Mouse (Mus musculus) C2C12 (cell line): Measurements from ENCODE around the gene Ntrk3. TPM values are rescaled to one million over a fixed set of nuclear protein-coding genes. Genes with fewer than 3 reads are reported as not detected.

Source experiments
- H3K27me3 ChIP-seq: one replicate; pipeline ENCODE4 v1.6.1; 2011; ENCODE audit not compliant: control insufficient read depth, insufficient read depth, insufficient read length
- H3K36me3 ChIP-seq: one replicate; pipeline ENCODE4 v1.6.1; 2011; ENCODE audit not compliant: control insufficient read depth, insufficient read depth
- H3K4me3 ChIP-seq: one replicate; pipeline ENCODE4 v1.5.1; 2011; ENCODE audit warnings: mild to moderate bottlenecking, control low read depth; ENCODE audit not compliant: poor library complexity, insufficient read depth, severe bottlenecking
- H3K79me2 ChIP-seq: one replicate; pipeline ENCODE4 v1.6.1; 2011; ENCODE audit not compliant: control insufficient read depth, insufficient read depth
- H3K79me3 ChIP-seq: one replicate; pipeline ENCODE4 v1.6.1; 2011; ENCODE audit warnings: low read depth, control low read depth
- H3ac ChIP-seq: one replicate; pipeline ENCODE3; 2011; ENCODE audit warnings: low read depth; ENCODE audit not compliant: control insufficient read depth, insufficient read length
- CEBPB ChIP-seq: IDR thresholded peaks from one replicate; pipeline ENCODE4 v1.6.1; 2011; ENCODE audit warnings: low read depth, mild to moderate bottlenecking, control low read depth, moderate library complexity
- CTCF ChIP-seq: IDR thresholded peaks from one replicate; pipeline ENCODE4 v1.5.1; 2011; ENCODE audit not compliant: control insufficient read depth, insufficient read depth, insufficient read length
- FOSL1 ChIP-seq: IDR thresholded peaks from one replicate; pipeline ENCODE4 v1.8.0; 2011; ENCODE audit warnings: mild to moderate bottlenecking, low read length; ENCODE audit not compliant: poor library complexity, insufficient read depth, severe bottlenecking
- MAX ChIP-seq: IDR thresholded peaks from one replicate; pipeline ENCODE4 v1.6.1; 2011; ENCODE audit warnings: mild to moderate bottlenecking, control low read depth
- MYOD1 ChIP-seq: IDR thresholded peaks from one replicate; pipeline ENCODE4 v1.6.1; 2011; ENCODE audit warnings: low read depth; ENCODE audit not compliant: control insufficient read depth, insufficient read length
- MYOG ChIP-seq: IDR thresholded peaks from one replicate; pipeline ENCODE4 v1.6.1; 2011; ENCODE audit not compliant: control insufficient read depth, insufficient read length; ENCODE audit errors: extremely low read depth
- USF1 ChIP-seq: IDR thresholded peaks from one replicate; pipeline ENCODE4 v1.6.1; 2011; ENCODE audit warnings: low read depth, mild to moderate bottlenecking, control low read depth, moderate library complexity
- polyA plus RNA-seq: library from polyadenylated mRNA; unstranded; fragments of >200 nt; fragmentation: generic; extraction: Trizol; gene quantifications from one replicate; pipeline ENCODE4 v1.2.1, GENCODE M21; 2012; ENCODE audit warnings: missing spikeins

Gene Ntrk3
- polyA plus RNA-seq, 1 experiment: 0.04 TPM

DNA sequence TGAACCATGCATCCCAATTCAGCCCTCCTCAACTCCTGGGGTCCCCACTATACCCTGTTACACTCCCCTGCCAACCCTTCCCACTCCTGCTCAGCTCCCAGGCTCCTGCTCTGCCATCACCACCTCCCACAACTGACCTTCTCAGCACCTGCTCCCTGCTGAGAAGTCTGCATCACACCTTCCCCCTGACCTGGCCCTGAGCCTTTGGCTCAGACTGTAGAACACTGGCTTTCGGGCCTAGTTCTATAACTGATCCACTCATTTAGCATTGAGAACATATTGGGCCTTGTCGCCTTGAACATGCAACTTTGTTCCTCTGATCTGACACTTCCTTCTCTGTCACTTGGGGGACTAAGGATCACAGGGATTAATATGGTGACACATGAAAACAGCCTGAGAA, 152.9 kb downstream of the Ntrk3 start:
- no peaks in the 10 kb centered on the region for H3K36me3 ChIP-seq
- H3K79me2 ChIP-seq: no peaks in the 10 kb centered on the region
- peaks cover 43% of the 10 kb centered on the region for H3K27me3 ChIP-seq
- no peak overlapping the region for H3K4me3 ChIP-seq
- no peak overlapping the region for H3ac ChIP-seq
- no peak for TF ChIP-seq MYOG
- no peak for TF ChIP-seq USF1
- TF ChIP-seq MAX: no peak
- TF ChIP-seq FOSL1: no peak
- no peak for TF ChIP-seq CEBPB
- TF ChIP-seq CTCF: no peak
- TF ChIP-seq MYOD1: no peak
- H3K79me3 ChIP-seq: no peaks in the 10 kb centered on the region

- TF ChIP-seq MYOD1: no peak
- no peak for TF ChIP-seq FOSL1
- TF ChIP-seq MAX: no peak
- no peak for TF ChIP-seq USF1
- no peak for TF ChIP-seq CEBPB
- TF ChIP-seq CTCF: no peak
- TF ChIP-seq MYOG: no peak
- no peak overlapping the region for H3ac ChIP-seq
- H3K79me3 ChIP-seq: no peaks in the 10 kb centered on the region
- H3K79me2 ChIP-seq: no peaks in the 10 kb centered on the region
- peaks cover 47% of the 10 kb centered on the region for H3K27me3 ChIP-seq
- no peaks in the 10 kb centered on the region for H3K36me3 ChIP-seq
- H3K4me3 ChIP-seq: no peak overlapping the region
These were observed 153.3 kb downstream of the Ntrk3 start for GRCm38 (mm10) chr7:78584499-78584898.

DNA sequence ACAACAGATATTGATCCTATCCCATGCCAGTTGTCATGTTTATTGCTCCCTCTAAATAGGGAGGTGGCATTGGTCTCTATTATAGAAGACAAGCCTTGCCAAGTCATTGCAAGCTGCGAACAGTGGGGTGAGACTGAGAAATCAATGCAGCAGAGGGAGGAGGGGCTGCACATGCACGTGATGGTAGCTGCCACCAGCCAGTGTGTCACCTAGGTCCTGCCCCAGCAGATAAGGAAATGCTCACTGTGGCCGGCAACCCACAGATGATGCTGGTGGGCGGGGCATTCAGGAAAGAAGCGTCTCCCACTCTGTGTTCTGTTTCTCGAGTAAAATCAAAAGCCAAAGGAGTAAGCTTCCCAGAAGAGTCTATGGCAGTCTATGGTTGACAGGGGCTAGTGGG, 154.1 kb downstream of the Ntrk3 start:
- Histone ChIP-seq H3K79me2 (no peaks in the 10 kb centered on the region), H3K4me3 (no peak overlapping the region), H3K36me3 (no peaks in the 10 kb centered on the region), H3K79me3 (no peaks in the 10 kb centered on the region), H3ac (no peak overlapping the region), H3K27me3 (peaks cover 55% of the 10 kb centered on the region)
- no peak for TF ChIP-seq FOSL1
- no peak for TF ChIP-seq CEBPB
- TF ChIP-seq MYOG: no peak
- TF ChIP-seq MAX: no peak
- TF ChIP-seq USF1: no peak
- TF ChIP-seq CTCF: no peak
- TF ChIP-seq MYOD1: no peak

GRCm38 (mm10) chr7:78581341-78581740, 156.5 kb downstream of the Ntrk3 start:
- H3K79me3 ChIP-seq: no peaks in the 10 kb centered on the region
- H3ac ChIP-seq: no peak overlapping the region
- no peak for TF ChIP-seq MAX
- TF ChIP-seq MYOD1: no peak
- no peak for TF ChIP-seq FOSL1
- no peak for TF ChIP-seq CTCF
- no peak for TF ChIP-seq USF1
- TF ChIP-seq MYOG: no peak
- no peak for TF ChIP-seq CEBPB
- H3K79me2 ChIP-seq: no peaks in the 10 kb centered on the region
- no peaks in the 10 kb centered on the region for H3K36me3 ChIP-seq
- peaks cover 65% of the 10 kb centered on the region for H3K27me3 ChIP-seq
- H3K4me3 ChIP-seq: no peak overlapping the region

DNA sequence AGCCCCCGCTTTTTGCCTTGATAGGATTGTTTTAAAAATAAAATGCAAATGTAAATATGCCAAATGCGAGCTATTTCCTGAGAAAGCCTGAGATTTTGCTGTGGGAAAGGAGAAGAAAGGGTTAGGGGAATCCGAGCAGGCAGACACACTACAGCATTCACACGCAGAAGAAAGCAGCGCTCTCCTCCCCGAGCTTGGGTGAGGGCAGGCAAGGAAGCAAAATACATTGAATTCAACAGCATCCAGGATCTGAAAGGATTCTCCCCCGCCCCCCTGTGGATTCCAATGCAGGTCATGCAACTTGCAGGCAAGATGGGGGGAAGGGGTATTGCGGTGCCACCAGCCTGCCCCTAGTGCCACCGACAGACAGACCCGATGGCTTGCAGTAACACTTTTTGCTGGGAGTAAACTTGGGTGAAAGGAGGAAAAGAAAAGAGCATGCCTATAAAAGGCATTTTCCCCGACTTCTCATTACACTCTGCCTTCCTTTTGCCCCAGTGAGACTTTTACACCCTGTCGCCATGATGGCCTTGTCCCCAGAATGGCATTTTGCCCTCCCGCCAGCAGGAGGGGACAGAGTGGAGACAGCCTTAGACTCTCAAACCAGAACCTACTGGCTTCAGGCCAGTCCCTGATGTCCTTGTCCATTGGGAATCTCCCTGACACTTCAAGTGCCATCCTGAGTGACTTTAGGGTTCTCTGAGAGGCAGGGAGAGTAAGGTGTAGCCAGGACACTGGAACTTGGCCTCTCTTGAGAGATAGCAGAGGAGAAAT, 158.2 kb downstream of the Ntrk3 start:
- no peak overlapping the region for H3K4me3 ChIP-seq
- H3K79me3 ChIP-seq: no peaks in the 10 kb centered on the region
- H3ac ChIP-seq: no peak overlapping the region
- H3K36me3 ChIP-seq: no peaks in the 10 kb centered on the region
- peaks cover 72% of the 10 kb centered on the region for H3K27me3 ChIP-seq
- no peaks in the 10 kb centered on the region for H3K79me2 ChIP-seq
- TF ChIP-seq MAX (no peak), FOSL1 (no peak), MYOG (no peak), USF1 (no peak), MYOD1 (no peak), CEBPB (no peak), CTCF (no peak)

DNA sequence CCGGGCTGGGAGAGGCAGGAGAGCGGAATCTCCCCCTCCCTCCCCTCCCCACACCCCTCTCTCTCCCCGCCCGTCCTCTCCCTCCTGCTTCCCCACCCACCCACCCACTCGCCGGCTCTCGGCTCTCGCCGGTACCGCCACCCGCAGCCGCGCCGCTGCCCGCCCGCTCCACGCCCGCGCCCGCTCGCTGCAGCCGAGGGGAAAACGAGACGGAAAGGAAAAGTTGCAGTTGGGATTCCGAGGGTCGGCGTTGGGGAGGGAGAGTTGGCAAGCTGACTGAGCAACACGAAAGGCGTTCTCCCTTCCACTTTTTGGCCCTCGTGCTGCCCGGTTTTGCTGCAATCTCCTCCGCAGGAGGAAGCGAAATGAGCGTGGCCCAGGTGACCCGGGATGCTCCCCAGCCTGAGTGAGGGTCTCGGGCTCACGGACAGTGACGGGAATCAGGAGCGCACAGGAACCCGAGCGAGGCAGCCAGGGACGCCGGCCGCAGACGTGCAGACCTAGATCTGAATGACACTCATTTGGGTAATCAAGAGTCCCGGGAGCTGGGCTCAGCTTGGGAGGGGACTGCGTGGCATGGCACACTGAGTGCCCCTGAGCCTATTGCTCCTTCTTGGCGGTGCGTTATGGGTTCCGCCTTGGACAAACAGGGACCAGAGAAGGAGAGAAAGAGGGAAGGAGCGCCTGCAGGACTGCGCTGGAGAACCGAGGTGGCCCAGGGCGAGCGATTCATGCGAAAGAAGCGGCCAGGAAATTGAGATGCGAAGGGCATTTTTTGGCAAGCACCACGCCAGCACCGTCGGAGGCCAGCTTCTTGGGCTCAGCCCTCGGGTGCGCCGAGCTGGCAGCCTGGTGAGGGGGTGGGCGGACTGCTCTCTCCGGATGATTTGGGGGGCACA, 159.1 kb downstream of the Ntrk3 start:
- H3K36me3 ChIP-seq: no peaks in the 10 kb centered on the region
- no peak for TF ChIP-seq MYOG
- TF ChIP-seq MYOD1: no peak
- no peak for TF ChIP-seq MAX
- no peak for TF ChIP-seq FOSL1
- no peak for TF ChIP-seq USF1
- no peak for TF ChIP-seq CEBPB
- no peak for TF ChIP-seq CTCF
- H3ac ChIP-seq: no peak overlapping the region
- no peaks in the 10 kb centered on the region for H3K79me3 ChIP-seq
- H3K4me3 ChIP-seq: no peak overlapping the region
- peaks cover 71% of the 10 kb centered on the region for H3K27me3 ChIP-seq
- no peaks in the 10 kb centered on the region for H3K79me2 ChIP-seq
